Mouse (Mus musculus): ENCODE results near the gene Prdm2. TPM values are rescaled to one million over a fixed set of nuclear protein-coding genes. Genes with fewer than 3 reads are reported as not detected.

The Prdm2 gene
- 10 to 100 TPM; 44.6 to 50.4 TPM for total RNA-seq (2021)

- intact Hi-C loops (cut with DNase I) = no loop called here
- DNase-seq = peak; percentile 68
These were observed at the start of gene Prdm2 for GRCm38 (mm10) chr4:143212341-143213174. Prdm2 (minus strand) TSS chr4:143212995.

- intact Hi-C loops (cut with DNase I) = loop anchor here (10.0 kb wide), 1 partner anchor 125 kb away; no protein-coding TSS in a partner anchor
These were observed 47.0 kb upstream of the Prdm2 start for GRCm38 (mm10) chr4:143259718-143260349.

GRCm38 (mm10) chr4:143258517-143258916, 45.7 kb upstream of the Prdm2 start:
- peak; percentile 80 for DNase-seq
- intact Hi-C loops (cut with DNase I) = loop anchor here (10.0 kb wide), 1 partner anchor 126 kb away; no protein-coding TSS in a partner anchor

More at GRCm38 (mm10) chr4:143259718-143260349, 47.0 kb upstream of the Prdm2 start:
- no peak for DNase-seq

GRCm38 (mm10) chr4:143257971-143258370, 45.2 kb upstream of the Prdm2 start:
- DNase-seq = no peak
- intact Hi-C loops (cut with DNase I) = loop anchor here (10.0 kb wide), 1 partner anchor 127 kb away; no protein-coding TSS in a partner anchor

- intact Hi-C loops (cut with DNase I) = loop anchor here (10.0 kb wide), 1 partner anchor 129 kb away; no protein-coding TSS in a partner anchor
These were observed 42.7 kb upstream of the Prdm2 start for GRCm38 (mm10) chr4:143255541-143255940.

GRCm38 (mm10) chr4:143253356-143253755, 40.6 kb upstream of the Prdm2 start:
- no peak for DNase-seq

More at GRCm38 (mm10) chr4:143255541-143255940, 42.7 kb upstream of the Prdm2 start:
- no peak for DNase-seq

GRCm38 (mm10) chr4:143248050-143248449, 35.3 kb upstream of the Prdm2 start:
- no peak for DNase-seq

More at GRCm38 (mm10) chr4:143253356-143253755, 40.6 kb upstream of the Prdm2 start:
- intact Hi-C loops (cut with DNase I) = loop anchor here (10.0 kb wide), 1 partner anchor 131 kb away; no protein-coding TSS in a partner anchor

GRCm38 (mm10) chr4:143241294-143241693, 28.5 kb upstream of the Prdm2 start:
- intact Hi-C loops (cut with DNase I) = no loop called here
- DNase-seq = no peak

More at GRCm38 (mm10) chr4:143248050-143248449, 35.3 kb upstream of the Prdm2 start:
- intact Hi-C loops (cut with DNase I) = no loop called here

GRCm38 (mm10) chr4:143239615-143240201, 26.9 kb upstream of the Prdm2 start:
- intact Hi-C loops (cut with DNase I) = loop anchor here (2.0 to 10.0 kb wide), 2 partner anchors 125 to 213 kb away; no protein-coding TSS in a partner anchor
- no peak for DNase-seq

GRCm38 (mm10) chr4:143239117-143239516, 26.3 kb upstream of the Prdm2 start:
- no peak for DNase-seq
- intact Hi-C loops (cut with DNase I) = loop anchor here (2.0 to 10.0 kb wide), 2 partner anchors 124 to 212 kb away; no protein-coding TSS in a partner anchor

- intact Hi-C loops (cut with DNase I) = loop anchor here (2.0 to 10.0 kb wide), 2 partner anchors 124 to 212 kb away; no protein-coding TSS in a partner anchor
- DNase-seq = peak; percentile 53
These were observed 25.6 kb upstream of the Prdm2 start for GRCm38 (mm10) chr4:143238241-143239031.

- no peak for DNase-seq
- intact Hi-C loops (cut with DNase I) = loop anchor here (10.0 kb wide), 1 partner anchor 117 kb away; no protein-coding TSS in a partner anchor
These were observed 19.1 kb upstream of the Prdm2 start for GRCm38 (mm10) chr4:143231790-143232422.

GRCm38 (mm10) chr4:143231110-143231509, 18.3 kb upstream of the Prdm2 start:
- DNase-seq = no peak
- intact Hi-C loops (cut with DNase I) = loop anchor here (10.0 kb wide), 1 partner anchor 116 kb away; no protein-coding TSS in a partner anchor

GRCm38 (mm10) chr4:143227976-143228375, 15.2 kb upstream of the Prdm2 start:
- intact Hi-C loops (cut with DNase I) = no loop called here

GRCm38 (mm10) chr4:143225886-143226285, 13.1 kb upstream of the Prdm2 start:
- intact Hi-C loops (cut with DNase I) = no loop called here
- DNase-seq = no peak

More at GRCm38 (mm10) chr4:143227976-143228375, 15.2 kb upstream of the Prdm2 start:
- DNase-seq = no peak

GRCm38 (mm10) chr4:143219316-143219751, 6.5 kb upstream of the Prdm2 start:
- DNase-seq = no peak
- intact Hi-C loops (cut with DNase I) = no loop called here

- DNase-seq = no peak
- intact Hi-C loops (cut with DNase I) = no loop called here
These were observed 6.1 kb upstream of the Prdm2 start for GRCm38 (mm10) chr4:143218858-143219257.

GRCm38 (mm10) chr4:143217189-143217588, 4.4 kb upstream of the Prdm2 start:
- no peak for DNase-seq
- intact Hi-C loops (cut with DNase I) = no loop called here

- no peak for DNase-seq
- intact Hi-C loops (cut with DNase I) = no loop called here
These were observed 1.5 kb upstream of the Prdm2 start for GRCm38 (mm10) chr4:143214221-143214797.
